8 mouse cellular contexts compared by ENCODE assay signal in genomic region chr4:156108606-156109546, GRCm38 (mm10). TPM values are rescaled to one million over a fixed set of nuclear protein-coding genes. Genes with fewer than 3 reads are reported as not detected.
DNase-seq lines count a peak whose midpoint lies in the region; ATAC-seq and TF ChIP-seq lines count a peak whose summit lies in the region.

No protein-coding gene starts in this region.

- WGBS in forebrain, embryonic 14.5 days: 37% methylated on average over 13 of the region's 13 CpGs
- 34% methylated on average over 13 of the region's 13 CpGs for WGBS in hindbrain, embryonic 14.5 days
- WGBS in limb, embryonic 14.5 days: 26% methylated on average over 13 of the region's 13 CpGs
- 34% methylated on average over 12 of the region's 13 CpGs for WGBS in midbrain, embryonic 14.5 days
- 14% methylated on average over 13 of the region's 13 CpGs for WGBS in stomach, postnatal 0 days

- H3K9me3 ChIP-seq in forebrain, embryonic 14.5 days (replicated peaks; ENCODE audit: control insufficient read depth, low read length): no peaks in the 10 kb centered on the region
- no peaks in the 10 kb centered on the region for H3K9me3 ChIP-seq in hindbrain, embryonic 14.5 days (ENCODE audit: control insufficient read depth, low read length)
- no peaks in the 10 kb centered on the region for H3K9me3 ChIP-seq in limb, embryonic 14.5 days (ENCODE audit: control insufficient read depth, low read length)
- H3K9me3 ChIP-seq in midbrain, embryonic 14.5 days (ENCODE audit: control insufficient read depth, low read length): no peaks in the 10 kb centered on the region
- no peaks in the 10 kb centered on the region for H3K9me3 ChIP-seq in stomach, postnatal 0 days (ENCODE audit: control insufficient read depth, low read length)

- no peak for TF ChIP-seq POLR2A in limb, embryonic 14.5 days (IDR thresholded peaks at IDR 0.05; ENCODE audit: borderline replicate concordance, extremely low read depth, insufficient read depth, insufficient read length)

- H3K27ac ChIP-seq in forebrain, embryonic 14.5 days (ENCODE audit: low read depth, low read length): peak overlapping the region; percentile 67
- H3K27ac ChIP-seq in hindbrain, embryonic 14.5 days: peak overlapping the region; percentile 77
- H3K27ac ChIP-seq in limb, embryonic 14.5 days (replicated peaks; ENCODE audit: low read depth, low read length): peak overlapping the region; percentile 79
- peak overlapping the region; percentile 78 for H3K27ac ChIP-seq in midbrain, embryonic 14.5 days (replicated peaks; ENCODE audit: low read depth, low read length)
- H3K27ac ChIP-seq in stomach, postnatal 0 days (replicated peaks): peak overlapping the region; percentile 70

- peak overlapping the region; percentile 67 for H3K9ac ChIP-seq in forebrain, embryonic 14.5 days (ENCODE audit: low read length)
- peak overlapping the region; percentile 62 for H3K9ac ChIP-seq in hindbrain, embryonic 14.5 days
- peak overlapping the region; percentile 67 for H3K9ac ChIP-seq in limb, embryonic 14.5 days (ENCODE audit: low read depth, low read length, severe bottlenecking)
- peak overlapping the region; percentile 60 for H3K9ac ChIP-seq in midbrain, embryonic 14.5 days (replicated peaks; ENCODE audit: low read length)
- H3K9ac ChIP-seq in stomach, postnatal 0 days (ENCODE audit: low read length): peak overlapping the region; percentile 61

- TF ChIP-seq EP300 in stomach, postnatal 0 days (optimal IDR thresholded peaks at IDR 0.05): no peak

- intact Hi-C loops in left cerebral cortex, postnatal 14 days (cut with DNase I): loop anchor here (5.0 kb wide), 2 partner anchors 77 to 152 kb away; no protein-coding TSS in a partner anchor

- DNase-seq in left cerebral cortex, postnatal 14 days (ENCODE audit: low spot score in 2 of 2): peak; percentile 20 to 25
- DNase-seq in left cerebral cortex, adult 11 months (ENCODE audit: low spot score): no peak
- DNase-seq in cerebellum, adult 18-20 months: peak; percentile 36 to 54
- peak; percentile 67 for DNase-seq in forebrain, embryonic 14.5 days (ENCODE audit: low spot score)
- DNase-seq in hindbrain, embryonic 14.5 days (ENCODE audit: low spot score): peak; percentile 56
- peak; percentile 77 for DNase-seq in limb, embryonic 14.5 days (ENCODE audit: low spot score)
- peak; percentile 64 for DNase-seq in midbrain, embryonic 14.5 days
- peak; percentile 51 for DNase-seq in stomach, postnatal 0 days (ENCODE audit: low spot score)

- peak; percentile 36 for TF ChIP-seq CTCF in stomach, postnatal 0 days (IDR thresholded peaks at IDR 0.05; ENCODE audit: low read depth)

- peak; percentile 30 for ATAC-seq in forebrain, embryonic 14.5 days
- no peak for ATAC-seq in hindbrain, embryonic 14.5 days (ENCODE audit: low FRiP score)
- peak; percentile 52 for ATAC-seq in limb, embryonic 14.5 days (ENCODE audit: low FRiP score, low read depth)
- ATAC-seq in midbrain, embryonic 14.5 days (ENCODE audit: low FRiP score, low TSS enrichment): no peak
- ATAC-seq in stomach, postnatal 0 days (ENCODE audit: low FRiP score, low TSS enrichment): peak; percentile 15; the same call in 1 of the 2 replicates

- peak overlapping the region; percentile 64 for H3K4me2 ChIP-seq in forebrain, embryonic 14.5 days (ENCODE audit: low read length)
- peak overlapping the region; percentile 66 for H3K4me2 ChIP-seq in hindbrain, embryonic 14.5 days (replicated peaks)
- H3K4me2 ChIP-seq in limb, embryonic 14.5 days (replicated peaks; ENCODE audit: low read depth, low read length, severe bottlenecking): peak overlapping the region; percentile 53
- H3K4me2 ChIP-seq in midbrain, embryonic 14.5 days (ENCODE audit: low read length): peak overlapping the region; percentile 68
- peak overlapping the region; percentile 61 for H3K4me2 ChIP-seq in stomach, postnatal 0 days (replicated peaks; ENCODE audit: low read depth)

- H3K4me1 ChIP-seq in forebrain, embryonic 14.5 days (ENCODE audit: control insufficient read depth, insufficient read depth, low read length): peaks cover 7% of the 10 kb centered on the region; the same call in 1 of the 2 replicates
- peaks cover 7% of the 10 kb centered on the region; the same call in 1 of the 2 replicates for H3K4me1 ChIP-seq in hindbrain, embryonic 14.5 days (replicated peaks; ENCODE audit: control insufficient read depth, insufficient read depth, low read length)
- H3K4me1 ChIP-seq in limb, embryonic 14.5 days (ENCODE audit: control insufficient read depth, insufficient read depth, low read length): peaks cover 8% of the 10 kb centered on the region
- H3K4me1 ChIP-seq in midbrain, embryonic 14.5 days (ENCODE audit: control insufficient read depth, insufficient read depth, low read length): 0 out of 2 replicates have a peak, but pooled peaks cover 4% of the 10 kb centered on the region
- H3K4me1 ChIP-seq in stomach, postnatal 0 days (replicated peaks; ENCODE audit: control insufficient read depth, insufficient read depth): peaks cover 4% of the 10 kb centered on the region; the same call in 1 of the 2 replicates

- H3K36me3 ChIP-seq in forebrain, embryonic 14.5 days (ENCODE audit: control insufficient read depth, insufficient read depth, low read length): no peaks in the 10 kb centered on the region
- no peaks in the 10 kb centered on the region for H3K36me3 ChIP-seq in hindbrain, embryonic 14.5 days (replicated peaks; ENCODE audit: control insufficient read depth, insufficient read depth)
- no peaks in the 10 kb centered on the region for H3K36me3 ChIP-seq in limb, embryonic 14.5 days (ENCODE audit: control insufficient read depth, insufficient read depth, low read length)
- H3K36me3 ChIP-seq in midbrain, embryonic 14.5 days (ENCODE audit: control insufficient read depth, insufficient read depth, low read length): no peaks in the 10 kb centered on the region
- H3K36me3 ChIP-seq in stomach, postnatal 0 days (ENCODE audit: control insufficient read depth, insufficient read depth, low read length): no peaks in the 10 kb centered on the region

- peak overlapping the region; percentile 75 for H3K4me3 ChIP-seq in forebrain, embryonic 14.5 days (ENCODE audit: low read depth, low read length)
- H3K4me3 ChIP-seq in hindbrain, embryonic 14.5 days (replicated peaks; ENCODE audit: low read length): peak overlapping the region; percentile 41
- H3K4me3 ChIP-seq in limb, embryonic 14.5 days (replicated peaks; ENCODE audit: low read length): peak overlapping the region; percentile 80
- H3K4me3 ChIP-seq in midbrain, embryonic 14.5 days (replicated peaks; ENCODE audit: low read depth, low read length): peak overlapping the region; percentile 74
- H3K4me3 ChIP-seq in stomach, postnatal 0 days (ENCODE audit: low read depth, low read length): peak overlapping the region; percentile 69

- H3K27me3 ChIP-seq in forebrain, embryonic 14.5 days (replicated peaks; ENCODE audit: control insufficient read depth, insufficient read depth, low read length): no peaks in the 10 kb centered on the region
- H3K27me3 ChIP-seq in hindbrain, embryonic 14.5 days (ENCODE audit: control insufficient read depth, insufficient read depth, low read length): no peaks in the 10 kb centered on the region
- no peaks in the 10 kb centered on the region for H3K27me3 ChIP-seq in limb, embryonic 14.5 days (ENCODE audit: control insufficient read depth, insufficient read depth, low read length)
- no peaks in the 10 kb centered on the region for H3K27me3 ChIP-seq in midbrain, embryonic 14.5 days (ENCODE audit: control insufficient read depth, insufficient read depth, low read length)
- no peaks in the 10 kb centered on the region for H3K27me3 ChIP-seq in stomach, postnatal 0 days (ENCODE audit: control insufficient read depth, insufficient read depth, low read length)

RNA-seq across cellular contexts. Expression of gene 9430015G10Rik, which starts 0.9 kb away (rescaled TPM):
- total RNA-seq in left cerebral cortex, postnatal 14 days (2021): 10 to 100 TPM; 28.0 to 28.1 TPM
- polyA plus RNA-seq in forebrain, embryonic 14.5 days (2014; fragmentation: Nextera tagmentation; extraction: Ambion mirVana): 29.0 and 34.3 TPM in 2 replicates
- polyA plus RNA-seq in hindbrain, embryonic 14.5 days (2014; fragmentation: Nextera tagmentation; extraction: Ambion mirVana): 29.1 and 30.5 TPM in 2 replicates
- polyA plus RNA-seq in limb, embryonic 14.5 days (2012; rRNA removed): 74.5 and 92.4 TPM in 2 replicates
- 34.4 and 38.3 TPM in 2 replicates for polyA plus RNA-seq in limb, embryonic 14.5 days (2014; fragmentation: Nextera tagmentation; extraction: Ambion mirVana)
- polyA plus RNA-seq in midbrain, embryonic 14.5 days (2014; fragmentation: Nextera tagmentation; extraction: Ambion mirVana): 26.1 and 32.8 TPM in 2 replicates
- 4.9 and 5.4 TPM in 2 replicates for polyA plus RNA-seq in stomach, postnatal 0 days (2015; fragmentation: Nextera tagmentation; extraction: Ambion mirVana)

RNA-seq across cellular contexts. Expression of gene Rnf223, which starts 21.4 kb away (rescaled TPM):
- under 1 TPM; 0.31 to 0.66 TPM for total RNA-seq in left cerebral cortex, postnatal 14 days (2021)
- polyA plus RNA-seq in forebrain, embryonic 14.5 days (2014; fragmentation: Nextera tagmentation; extraction: Ambion mirVana): 0.41 and 0.59 TPM in 2 replicates
- 0.59 and 0.81 TPM in 2 replicates for polyA plus RNA-seq in hindbrain, embryonic 14.5 days (2014; fragmentation: Nextera tagmentation; extraction: Ambion mirVana)
- 1.5 and 2.0 TPM in 2 replicates for polyA plus RNA-seq in limb, embryonic 14.5 days (2012; rRNA removed)
- 0.61 and 0.65 TPM in 2 replicates for polyA plus RNA-seq in limb, embryonic 14.5 days (2014; fragmentation: Nextera tagmentation; extraction: Ambion mirVana)
- 0.81 and 0.92 TPM in 2 replicates for polyA plus RNA-seq in midbrain, embryonic 14.5 days (2014; fragmentation: Nextera tagmentation; extraction: Ambion mirVana)
- polyA plus RNA-seq in stomach, postnatal 0 days (2015; fragmentation: Nextera tagmentation; extraction: Ambion mirVana): 7.6 and 7.7 TPM in 2 replicates

RNA-seq across cellular contexts. Expression of gene Ttll10, which starts 49.7 kb away (rescaled TPM):
- total RNA-seq in left cerebral cortex, postnatal 14 days (2021): not detected
- polyA plus RNA-seq in forebrain, embryonic 14.5 days (2014; fragmentation: Nextera tagmentation; extraction: Ambion mirVana): not detected in 2 replicates
- polyA plus RNA-seq in hindbrain, embryonic 14.5 days (2014; fragmentation: Nextera tagmentation; extraction: Ambion mirVana): 0.11 TPM in 1 of 2 replicates, not detected in the other
- polyA plus RNA-seq in limb, embryonic 14.5 days (2012; rRNA removed): 4.0 and 4.2 TPM in 2 replicates
- polyA plus RNA-seq in limb, embryonic 14.5 days (2014; fragmentation: Nextera tagmentation; extraction: Ambion mirVana): 2.4 and 2.6 TPM in 2 replicates
- 0.28 TPM in 1 of 2 replicates, not detected in the other for polyA plus RNA-seq in midbrain, embryonic 14.5 days (2014; fragmentation: Nextera tagmentation; extraction: Ambion mirVana)
- polyA plus RNA-seq in stomach, postnatal 0 days (2015; fragmentation: Nextera tagmentation; extraction: Ambion mirVana): 2.7 TPM in 2 replicates

Comparison
In these comparisons a context has a peak if more than half of its experiments do, and no peak if none do; other contexts are left out.
1. ATAC-seq: peak in forebrain, embryonic 14.5 days (single experiment), limb, embryonic 14.5 days (single experiment) and stomach, postnatal 0 days (single experiment); none in hindbrain, embryonic 14.5 days (single experiment) and midbrain, embryonic 14.5 days (single experiment).
2. Peak in every context shown above with its lines, with median percentiles within 50 percentile points of each other: H3K27ac ChIP-seq, H3K4me2 ChIP-seq, H3K4me3 ChIP-seq and H3K9ac ChIP-seq.